Mouse (Mus musculus) forebrain, embryonic 15.5 days (tissue): ENCODE results near the gene Yrdc. TPM values are rescaled to one million over a fixed set of nuclear protein-coding genes. Genes with fewer than 3 reads are reported as not detected.

Experiments used
- ATAC-seq: fragments of 200-750 bp; cut with Nextera tagmentation; replicated peaks from 2 replicates; pipeline ENCODE4 v1.8.0; 2017; ENCODE audit warnings: mild to moderate bottlenecking, moderate TSS enrichment, moderate library complexity
- H3K27ac ChIP-seq: fragments of 300-500 bp; sonication (generic); replicated peaks from 2 replicates; pipeline ENCODE4 v1.5.1; 2015; ENCODE audit warnings: mild to moderate bottlenecking, inconsistent platforms
- H3K27me3 ChIP-seq: fragments of 300-500 bp; sonication (generic); 2 replicates; pipeline ENCODE4 v1.6.1; 2015; ENCODE audit warnings: inconsistent platforms
- H3K36me3 ChIP-seq: fragments of 300-500 bp; sonication (generic); 2 replicates; pipeline ENCODE4 v1.6.1; 2015; ENCODE audit warnings: mild to moderate bottlenecking, inconsistent platforms
- H3K4me1 ChIP-seq: fragments of 300-500 bp; sonication (generic); 2 replicates; pipeline ENCODE4 v1.6.1; 2015; ENCODE audit warnings: inconsistent platforms
- H3K4me2 ChIP-seq: fragments of 300-500 bp; sonication (generic); replicated peaks from 2 replicates; pipeline ENCODE4 v1.6.1; 2015; ENCODE audit warnings: mild to moderate bottlenecking, inconsistent platforms
- H3K4me3 ChIP-seq: fragments of 300-500 bp; sonication (generic); 2 replicates; pipeline ENCODE4 v1.5.1; 2015; ENCODE audit warnings: mild to moderate bottlenecking, inconsistent platforms
- H3K9ac ChIP-seq: fragments of 300-500 bp; sonication (generic); replicated peaks from 2 replicates; pipeline ENCODE4 v1.6.1; 2015; ENCODE audit warnings: mild to moderate bottlenecking, inconsistent platforms
- H3K9me3 ChIP-seq: fragments of 300-500 bp; sonication (generic); 2 replicates; pipeline ENCODE4 v1.6.1; 2016; ENCODE audit warnings: inconsistent platforms
- WGBS: fragments of 180-500 bp; shearing (Covaris S2); methylation state at CpG from one replicate; pipeline ENCODE4 v1.1.7; 2015; ENCODE audit warnings: mixed read lengths; 5-methylcytosine and 5-hydroxymethylcytosine counted together
- polyA plus RNA-seq: library from polyadenylated mRNA; unstranded; fragments of >200 nt; fragmentation: Nextera tagmentation; extraction: Ambion mirVana; gene quantifications from 2 replicates; pipeline ENCODE4 v1.2.1, GENCODE M21; 2015

Gene Yrdc
- polyA plus RNA-seq, 1 experiment from 2014 or later, result 51.1 TPM

DNA sequence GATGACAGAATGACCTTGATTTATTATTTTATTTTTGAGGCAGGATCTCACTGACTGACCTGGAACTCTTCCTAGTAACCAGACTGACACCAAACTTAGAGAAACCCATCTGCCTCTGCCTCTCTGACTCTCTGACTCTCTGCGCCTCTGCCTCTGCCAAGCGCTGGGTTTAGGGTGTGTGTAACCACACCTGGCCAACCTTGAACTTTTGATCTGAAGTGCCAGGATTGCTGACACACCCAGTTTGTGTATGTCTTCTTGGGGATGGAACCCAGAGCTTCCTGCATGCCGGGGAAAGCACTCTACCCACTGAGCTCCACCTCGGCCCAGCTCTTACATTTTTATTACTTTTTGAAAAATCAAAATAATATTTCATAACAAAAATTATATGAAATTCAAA, 31.6 kb upstream of the Yrdc start:
- 93% methylated on average over 4 of the region's 4 CpGs for WGBS

DNA sequence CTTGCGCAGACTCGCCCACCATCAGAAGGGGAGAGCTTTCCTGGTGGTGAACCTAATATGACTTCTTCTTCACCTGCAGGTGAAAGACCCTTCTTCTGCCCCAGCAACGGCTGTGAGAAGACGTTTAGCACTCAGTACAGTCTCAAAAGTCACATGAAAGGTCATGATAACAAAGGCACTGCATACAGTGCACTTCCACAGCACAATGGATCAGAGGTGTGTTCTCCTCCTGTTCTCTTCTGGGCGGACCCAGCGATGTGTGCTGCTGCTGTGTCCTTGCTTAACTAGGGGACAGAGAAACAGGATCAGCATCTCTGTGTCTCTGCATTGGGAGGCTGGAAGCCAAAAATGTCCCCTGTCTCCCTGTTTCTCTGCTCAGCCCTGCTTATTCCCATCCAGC, 25.5 kb upstream of the Yrdc start:
- H3K27me3 ChIP-seq, result no peaks in the 10 kb centered on the region
- ATAC-seq, result no peak
- no peak overlapping the region for H3K4me3 ChIP-seq
- no peak overlapping the region for H3K9ac ChIP-seq
- H3K4me2 ChIP-seq, result no peak overlapping the region
- 93% methylated on average over 6 of the region's 6 CpGs for WGBS
- H3K36me3 ChIP-seq, result peaks cover 52% of the 10 kb centered on the region
- no peaks in the 10 kb centered on the region for H3K4me1 ChIP-seq
- no peak overlapping the region for H3K27ac ChIP-seq
- H3K9me3 ChIP-seq, result no peaks in the 10 kb centered on the region

More for the DNA sequence above, 31.6 kb upstream of the Yrdc start:
- no peak overlapping the region for H3K4me3 ChIP-seq
- no peak overlapping the region for H3K4me2 ChIP-seq
- no peak overlapping the region for H3K27ac ChIP-seq
- H3K27me3 ChIP-seq, result no peaks in the 10 kb centered on the region
- no peak overlapping the region for H3K9ac ChIP-seq
- H3K4me1 ChIP-seq, result 0 out of 2 replicates have a peak, but pooled peaks cover 2% of the 10 kb centered on the region
- H3K9me3 ChIP-seq, result no peaks in the 10 kb centered on the region
- ATAC-seq, result no peak
- peaks cover 30% of the 10 kb centered on the region for H3K36me3 ChIP-seq

DNA sequence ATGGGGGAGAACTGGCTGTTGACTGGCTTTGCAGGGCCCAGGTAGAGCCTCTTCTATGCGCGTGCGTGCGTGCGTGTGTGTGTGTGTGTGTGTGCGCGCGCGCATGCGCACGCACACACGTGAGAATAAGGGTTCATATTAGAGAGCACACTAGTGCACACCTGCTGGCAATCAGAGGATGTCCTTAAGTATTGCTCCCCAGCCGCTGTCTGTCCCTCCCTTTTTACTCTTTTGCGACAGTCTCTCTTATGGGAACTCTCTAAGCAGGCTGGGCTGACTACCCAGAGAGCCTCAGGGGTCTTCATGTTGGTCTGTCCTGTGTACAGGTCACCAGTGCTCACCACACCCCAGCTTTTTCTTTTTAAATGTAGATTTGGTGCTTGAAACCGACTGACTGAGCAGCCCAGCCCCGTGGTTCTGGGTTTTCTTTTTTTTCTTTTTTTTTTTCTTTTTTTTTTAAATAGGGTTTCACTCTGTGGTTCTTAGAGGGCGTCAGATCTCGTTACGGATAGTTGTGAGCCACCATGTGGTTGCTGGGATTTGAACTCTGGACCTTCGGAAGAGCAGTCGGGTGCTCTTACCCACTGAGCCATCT, 25.0 kb upstream of the Yrdc start:
- H3K36me3 ChIP-seq, result peaks cover 49% of the 10 kb centered on the region
- no peaks in the 10 kb centered on the region for H3K4me1 ChIP-seq
- no peak overlapping the region for H3K4me2 ChIP-seq
- no peak overlapping the region for H3K4me3 ChIP-seq
- WGBS, result 95% methylated on average over 21 of the region's 21 CpGs
- H3K9ac ChIP-seq, result no peak overlapping the region
- no peak for ATAC-seq
- no peaks in the 10 kb centered on the region for H3K27me3 ChIP-seq
- H3K9me3 ChIP-seq, result no peaks in the 10 kb centered on the region
- H3K27ac ChIP-seq, result no peak overlapping the region

DNA sequence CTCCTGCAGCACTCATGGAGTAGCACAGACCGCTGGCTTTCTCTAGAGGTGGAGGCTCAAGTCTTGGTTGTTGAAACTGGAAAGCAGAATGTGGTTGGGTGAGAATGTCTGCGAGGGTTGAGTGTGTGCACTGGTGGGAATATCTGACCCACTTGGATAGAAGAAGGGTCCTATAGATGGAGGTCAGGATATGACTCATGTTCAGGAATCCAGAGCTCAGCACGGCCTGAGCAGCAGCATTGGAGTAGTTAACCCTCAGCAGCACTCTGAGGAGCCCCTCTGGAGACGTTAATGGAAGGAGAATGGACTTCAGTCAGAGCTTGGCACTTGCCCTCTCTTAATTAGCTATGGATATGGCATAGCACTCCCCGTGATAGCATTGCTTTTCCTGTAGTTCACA, 20.8 kb upstream of the Yrdc start:
- H3K27me3 ChIP-seq, result no peaks in the 10 kb centered on the region
- no peak overlapping the region for H3K27ac ChIP-seq
- H3K4me2 ChIP-seq, result no peak overlapping the region
- H3K9me3 ChIP-seq, result no peaks in the 10 kb centered on the region
- ATAC-seq, result no peak
- no peak overlapping the region for H3K9ac ChIP-seq
- WGBS, result 85% methylated on average over 5 of the region's 5 CpGs
- H3K4me1 ChIP-seq, result no peaks in the 10 kb centered on the region
- peaks cover 47% of the 10 kb centered on the region for H3K36me3 ChIP-seq
- no peak overlapping the region for H3K4me3 ChIP-seq

DNA sequence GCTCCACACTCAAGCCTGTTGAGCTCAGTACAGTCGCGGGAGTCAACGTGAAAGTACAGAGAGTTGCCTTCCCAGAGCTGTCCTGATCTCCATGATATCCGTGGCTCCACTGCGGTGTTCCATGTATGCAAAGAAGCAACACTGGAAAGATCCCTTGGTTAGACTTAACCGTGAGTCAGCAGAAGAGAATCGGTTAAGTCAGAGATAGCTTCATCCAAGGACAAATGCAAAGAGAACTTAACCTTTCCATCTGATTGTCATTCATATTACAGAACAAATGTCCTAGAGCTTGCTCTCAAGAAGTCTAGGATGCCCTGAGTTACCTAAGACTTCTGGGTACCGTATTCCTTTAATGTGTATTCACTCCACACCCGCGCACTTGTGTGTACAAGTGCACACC, 17.7 kb upstream of the Yrdc start:
- Histone ChIP-seq H3K36me3 (peaks cover 35% of the 10 kb centered on the region), H3K4me3 (no peak overlapping the region), H3K9me3 (no peaks in the 10 kb centered on the region), H3K27ac (no peak overlapping the region), H3K4me2 (no peak overlapping the region), H3K4me1 (no peaks in the 10 kb centered on the region), H3K27me3 (no peaks in the 10 kb centered on the region), H3K9ac (no peak overlapping the region)
- ATAC-seq, result no peak
- WGBS, result 96% methylated on average over 10 of the region's 10 CpGs

DNA sequence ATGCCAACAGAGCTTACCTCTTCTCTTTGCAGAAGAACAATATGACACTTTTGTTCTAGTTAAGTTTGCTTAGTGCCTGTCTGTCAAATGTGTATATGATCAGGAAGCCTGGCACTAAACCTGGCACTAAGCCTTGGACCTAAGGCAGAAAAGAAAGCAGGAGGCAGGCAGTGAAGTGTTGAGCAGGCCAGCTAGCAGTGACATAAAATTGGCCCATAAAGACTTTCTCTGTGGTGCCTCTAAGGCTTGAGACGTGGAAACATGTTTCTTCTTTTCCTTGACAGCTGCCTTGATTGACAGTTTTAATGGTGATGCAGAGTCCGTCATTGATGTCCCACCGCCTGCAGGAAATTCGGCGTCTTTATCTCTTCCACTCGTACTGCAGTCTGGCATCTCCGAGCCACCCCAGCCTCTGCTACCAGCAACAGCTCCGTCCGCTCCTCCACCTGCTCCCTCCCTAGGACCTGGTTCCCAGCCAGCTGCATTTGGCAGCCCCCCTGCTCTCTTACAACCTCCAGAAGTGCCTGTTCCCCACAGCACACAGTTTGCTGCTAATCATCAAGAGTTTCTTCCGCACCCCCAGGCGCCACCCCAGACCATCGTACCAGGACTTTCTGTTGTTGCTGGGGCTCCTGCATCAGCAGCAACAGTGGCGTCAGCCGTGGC, 12.3 kb upstream of the Yrdc start:
- ATAC-seq, result no peak
- Histone ChIP-seq H3K27me3 (no peaks in the 10 kb centered on the region), H3K27ac (peak overlapping the region; percentile 52; the same call in 1 of the 2 replicates), H3K4me1 (peaks cover 3% of the 10 kb centered on the region; the same call in 1 of the 2 replicates), H3K4me3 (no peak overlapping the region), H3K9ac (no peak overlapping the region), H3K9me3 (no peaks in the 10 kb centered on the region), H3K4me2 (no peak overlapping the region), H3K36me3 (peaks cover 43% of the 10 kb centered on the region)
- 76% methylated on average over 14 of the region's 14 CpGs for WGBS

DNA sequence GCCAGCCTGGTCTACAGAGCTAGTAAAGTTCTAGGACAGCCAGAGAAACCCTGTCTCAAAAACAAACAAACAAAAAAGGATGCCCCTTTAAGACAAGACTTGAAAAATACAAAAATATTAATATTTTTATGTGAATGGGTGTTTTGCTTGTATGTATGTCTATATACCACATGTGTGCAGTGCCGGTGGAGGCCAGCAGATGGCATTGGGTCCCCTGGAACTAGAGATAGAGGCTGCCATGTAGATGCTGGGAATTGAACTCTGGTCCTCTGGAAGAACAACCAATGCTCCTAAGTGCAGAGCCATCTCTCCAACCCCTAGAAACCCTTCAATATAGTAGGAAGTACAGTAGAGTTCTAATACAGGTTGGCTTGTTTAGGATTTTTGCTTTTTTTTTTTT, 9.5 kb upstream of the Yrdc start:
- WGBS, result 97% methylated on average over 1 of the region's 1 CpGs
- H3K27ac ChIP-seq, result no peak overlapping the region
- H3K4me2 ChIP-seq, result no peak overlapping the region
- H3K9ac ChIP-seq, result no peak overlapping the region
- ATAC-seq, result no peak
- no peak overlapping the region for H3K4me3 ChIP-seq
- peaks cover 37% of the 10 kb centered on the region for H3K36me3 ChIP-seq
- no peaks in the 10 kb centered on the region for H3K27me3 ChIP-seq
- peaks cover 3% of the 10 kb centered on the region; the same call in 1 of the 2 replicates for H3K4me1 ChIP-seq
- no peaks in the 10 kb centered on the region for H3K9me3 ChIP-seq

DNA sequence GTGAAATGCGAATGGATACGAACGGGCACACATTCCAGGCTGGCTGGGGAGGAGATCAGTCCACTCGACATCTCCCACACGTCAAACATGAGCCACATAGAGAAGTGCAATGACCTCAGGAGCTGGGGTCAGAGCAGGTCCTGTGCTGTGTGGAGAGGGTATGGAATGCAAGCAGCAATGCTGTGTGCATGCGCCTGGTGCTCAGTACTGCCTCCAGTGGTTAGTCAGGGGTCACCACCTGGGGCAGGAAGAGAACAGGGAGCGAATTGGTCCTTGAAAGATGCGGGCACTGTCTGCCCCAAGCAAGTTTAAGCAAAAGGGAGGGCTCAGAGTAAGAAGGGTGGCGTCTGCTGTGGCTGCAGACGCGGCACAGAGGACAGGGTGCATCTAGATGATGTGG, 7.0 kb upstream of the Yrdc start:
- H3K36me3 ChIP-seq, result peaks cover 27% of the 10 kb centered on the region
- ATAC-seq, result no peak
- H3K9ac ChIP-seq, result no peak overlapping the region
- no peaks in the 10 kb centered on the region for H3K9me3 ChIP-seq
- peaks cover 6% of the 10 kb centered on the region for H3K4me1 ChIP-seq
- 52% methylated on average over 11 of the region's 11 CpGs for WGBS
- no peak overlapping the region for H3K27ac ChIP-seq
- H3K4me2 ChIP-seq, result no peak overlapping the region
- no peaks in the 10 kb centered on the region for H3K27me3 ChIP-seq
- no peak overlapping the region for H3K4me3 ChIP-seq

DNA sequence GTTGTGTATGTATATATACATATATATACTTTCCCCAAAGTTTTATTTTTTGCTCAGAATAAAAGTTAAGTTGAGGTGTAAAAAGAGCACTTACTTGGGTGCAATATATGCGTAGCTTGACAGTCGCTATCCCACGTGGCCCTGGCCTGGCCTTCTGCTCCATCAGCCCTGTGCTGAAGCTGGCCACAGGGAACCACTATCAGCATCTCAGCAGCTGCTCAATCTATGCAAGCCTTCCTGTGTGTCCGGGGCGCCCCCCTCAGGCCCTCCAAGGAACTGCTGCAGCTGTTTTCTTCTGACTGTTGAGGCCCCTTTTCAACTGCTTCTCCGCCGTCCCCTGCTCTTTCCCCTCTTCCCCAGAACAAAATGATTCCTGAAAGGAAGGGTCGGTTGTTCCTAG, 2.9 kb upstream of the Yrdc start:
- Histone ChIP-seq H3K9me3 (no peaks in the 10 kb centered on the region), H3K4me1 (peaks cover 27% of the 10 kb centered on the region), H3K9ac (no peak overlapping the region), H3K4me3 (no peak overlapping the region), H3K4me2 (no peak overlapping the region), H3K27me3 (no peaks in the 10 kb centered on the region), H3K27ac (0 out of 2 replicates have a peak overlapping the region, but pooled peaks have one; percentile 14), H3K36me3 (peaks cover 10% of the 10 kb centered on the region)
- no peak for ATAC-seq
- WGBS, result 4% methylated on average over 8 of the region's 8 CpGs

DNA sequence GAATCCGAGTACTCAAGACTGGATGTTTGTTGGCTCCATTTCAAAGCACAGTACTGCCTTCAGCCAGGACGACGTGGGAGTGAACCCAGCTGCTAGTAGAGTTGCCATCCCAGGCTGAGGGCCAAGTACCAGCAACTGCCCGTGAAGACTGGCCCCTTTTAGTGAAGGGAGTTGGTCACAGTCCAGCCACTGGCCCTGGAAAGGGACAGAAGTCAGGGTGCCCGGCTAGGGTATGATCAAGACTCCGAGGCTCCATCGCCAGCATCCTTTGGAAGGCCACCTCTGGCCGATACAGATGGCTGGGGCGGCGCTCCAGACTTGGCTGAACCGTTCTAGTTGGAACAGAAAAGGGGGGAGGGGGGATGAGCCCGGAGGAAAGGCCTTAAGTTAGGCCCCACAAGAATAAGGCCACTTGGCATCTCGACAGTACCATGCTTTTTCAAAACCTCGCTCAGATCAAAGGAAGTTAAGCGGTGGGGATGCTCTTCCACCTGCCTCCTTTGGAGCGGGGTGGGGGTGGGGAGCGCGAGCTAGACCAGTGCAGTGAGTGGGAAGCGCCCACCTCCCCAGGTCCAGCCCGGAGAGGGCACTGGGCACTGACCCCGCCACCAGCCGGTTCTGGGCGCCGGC, 733 bp upstream of the Yrdc start:
- Histone ChIP-seq H3K4me1 (peaks cover 33% of the 10 kb centered on the region), H3K4me2 (peak overlapping the region; percentile 71), H3K36me3 (peaks cover 26% of the 10 kb centered on the region), H3K9me3 (no peaks in the 10 kb centered on the region), H3K27ac (peak overlapping the region; percentile 96), H3K4me3 (peak overlapping the region; percentile 85), H3K9ac (peak overlapping the region; percentile 87), H3K27me3 (no peaks in the 10 kb centered on the region)
- ATAC-seq, result peak; percentile 41
- WGBS, result under 1% methylated on average over 24 of the region's 24 CpGs

DNA sequence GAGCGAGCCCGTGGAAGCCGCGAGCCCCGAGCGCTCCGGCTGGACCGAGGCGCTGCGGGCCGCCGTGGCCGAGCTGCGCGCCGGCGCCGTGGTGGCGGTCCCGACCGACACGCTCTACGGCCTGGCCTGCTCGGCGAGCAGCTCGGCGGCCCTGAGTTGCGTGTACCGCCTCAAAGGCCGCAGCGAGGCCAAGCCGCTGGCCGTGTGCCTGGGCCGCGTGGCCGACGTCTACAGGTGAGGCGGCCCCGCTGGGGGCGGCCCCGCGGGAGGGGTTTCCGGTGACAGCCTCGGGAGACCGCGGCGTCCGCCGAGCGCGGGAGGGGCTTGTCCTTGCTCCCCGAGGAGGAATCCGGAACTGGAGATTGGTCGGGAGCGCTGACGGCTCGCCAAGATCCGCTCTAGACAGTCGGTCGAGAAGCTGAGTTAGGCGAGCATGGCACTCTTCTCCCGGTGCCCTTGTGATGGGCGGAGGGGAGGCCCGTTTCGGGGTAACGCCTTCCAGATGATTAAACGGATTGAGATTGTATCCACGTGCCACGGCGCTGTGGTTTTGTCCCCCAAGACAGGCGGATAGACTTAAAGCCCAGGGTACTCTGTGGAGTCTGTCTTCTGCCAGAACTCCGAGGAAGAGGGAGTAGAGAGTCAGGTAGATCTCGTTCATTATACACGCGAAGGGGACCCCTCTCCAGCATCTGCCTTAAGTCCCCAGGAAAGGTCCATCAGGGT, 617 bp downstream of the Yrdc start, which contains the start of gene 1110065P20Rik:
Gene 1110065P20Rik (minus strand): TSS at position 264 of the 726 bp plus-strand sequence.
- under 1% methylated on average over 62 of the region's 75 CpGs for WGBS
- peak; percentile 61 for ATAC-seq

DNA sequence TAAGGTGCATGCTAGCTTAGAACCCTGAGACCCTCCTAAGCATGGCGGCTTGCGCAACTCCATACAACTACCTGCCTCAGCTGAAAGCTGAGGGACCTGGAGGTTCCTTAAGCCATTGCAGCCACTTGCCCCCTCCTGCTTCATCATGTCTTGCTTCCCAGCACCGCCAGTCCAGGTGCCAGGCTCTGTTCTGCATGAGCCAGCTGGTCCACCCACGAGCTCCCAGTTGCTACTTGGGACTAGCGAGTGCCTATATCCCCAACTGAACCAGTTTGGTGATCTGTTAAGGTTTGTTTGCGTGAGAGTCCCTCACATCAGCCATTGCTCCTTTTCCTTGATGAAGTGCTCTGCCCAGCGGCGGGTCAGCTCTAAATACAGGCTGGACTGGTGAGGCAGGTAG, 5.8 kb downstream of the Yrdc start:
- Histone ChIP-seq H3K9ac (no peak overlapping the region), H3K4me3 (no peak overlapping the region), H3K36me3 (peaks cover 60% of the 10 kb centered on the region), H3K9me3 (no peaks in the 10 kb centered on the region), H3K4me2 (no peak overlapping the region), H3K27ac (no peak overlapping the region), H3K4me1 (peaks cover 36% of the 10 kb centered on the region), H3K27me3 (no peaks in the 10 kb centered on the region)
- 90% methylated on average over 8 of the region's 8 CpGs for WGBS
- ATAC-seq, result no peak

More for the DNA sequence above, 617 bp downstream of the Yrdc start, which contains the start of gene 1110065P20Rik:
- H3K36me3 ChIP-seq, result peaks cover 33% of the 10 kb centered on the region
- no peaks in the 10 kb centered on the region for H3K27me3 ChIP-seq
- peak within 1 kb of the TSS; percentile 85 for H3K4me3 ChIP-seq
- H3K9me3 ChIP-seq, result no peaks in the 10 kb centered on the region
- peak within 1 kb of the TSS; percentile 96 for H3K27ac ChIP-seq
- peaks cover 33% of the 10 kb centered on the region for H3K4me1 ChIP-seq
- peak within 1 kb of the TSS; percentile 87 for H3K9ac ChIP-seq
- H3K4me2 ChIP-seq, result peak within 1 kb of the TSS; percentile 82
